Mouse (Mus musculus): ENCODE measurements at regions not wholly inside any gene's neighbourhood (a gene's known extent, or its start where the extent isn't known, plus 50 kb on each side); places are given as distances from the start of the nearest gene placed in this dataset.

- TF ChIP-seq POLR2A (IDR thresholded peaks at IDR 0.05; ENCODE audit: insufficient read depth, low read depth, low read length) (no peak), CTCF (IDR thresholded peaks at IDR 0.05) (no peak)
These were observed 75.5 kb upstream of the Acpp start for GRCm38 (mm10) chr9:104413021-104413420.

Data from heart, adult 2 months (tissue).